Mouse (Mus musculus) forebrain, embryonic 15.5 days (tissue): Measurements from ENCODE around the gene Tmem126b. TPM values are rescaled to one million over a fixed set of nuclear protein-coding genes. Genes with fewer than 3 reads are reported as not detected.

Source experiments
- polyA plus RNA-seq: library from polyadenylated mRNA; unstranded; fragments of >200 nt; fragmentation: Nextera tagmentation; extraction: Ambion mirVana; gene quantifications from 2 replicates; pipeline ENCODE4 v1.2.1, GENCODE M21; 2015

The Tmem126b gene
- polyA plus RNA-seq, 1 experiment from 2014 or later: 34.9 TPM

Other genes with a start within 250 kb of the Tmem126b start
- gene Ccdc83, start 210.2 kb downstream of the Tmem126b start, polyA plus RNA-seq: not detected in 2 replicates
- 0.97 and 1.2 TPM in 2 replicates for gene Sytl2, start 173.7 kb downstream of the Tmem126b start, polyA plus RNA-seq
- gene Ccdc89, start 49.4 kb downstream of the Tmem126b start, polyA plus RNA-seq: 1.3 and 1.5 TPM in 2 replicates
- 33.3 and 38.1 TPM in 2 replicates for gene Crebzf, start 33.3 kb downstream of the Tmem126b start, polyA plus RNA-seq
- 108 and 112 TPM in 2 replicates for gene Tmem126a, start 18.8 kb downstream of the Tmem126b start, polyA plus RNA-seq
- gene Dlg2, start 671 bp upstream of the Tmem126b start, polyA plus RNA-seq: 20.9 and 24.5 TPM in 2 replicates